Mouse (Mus musculus): ENCODE results near the gene Grpel1.

Gene Grpel1

GRCm38 (mm10) chr5:36510956-36511355, 46.2 kb downstream of the Grpel1 start:
- DNase-seq (ENCODE audit: low spot score): no peak

DNA sequence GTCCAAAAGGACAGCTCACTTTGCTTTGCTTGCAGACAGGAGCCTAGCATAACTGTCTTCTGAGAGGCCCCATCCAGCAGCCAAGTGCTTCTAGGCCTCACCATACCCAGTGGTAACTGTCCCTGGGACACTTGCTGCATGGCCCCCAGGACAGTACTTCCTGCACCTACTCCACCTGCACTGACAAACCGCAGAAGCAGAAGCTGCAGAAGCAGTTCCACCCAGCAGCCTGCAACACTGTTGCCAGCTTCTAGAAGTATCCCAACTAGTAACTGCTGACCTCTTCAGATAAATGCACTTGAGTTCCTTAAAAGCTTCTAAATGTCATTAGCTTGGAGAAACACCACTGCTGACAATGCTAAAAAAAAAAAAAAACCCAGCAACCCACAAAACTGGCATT, 50.3 kb downstream of the Grpel1 start:
- no peak for DNase-seq (ENCODE audit: low spot score)

DNA sequence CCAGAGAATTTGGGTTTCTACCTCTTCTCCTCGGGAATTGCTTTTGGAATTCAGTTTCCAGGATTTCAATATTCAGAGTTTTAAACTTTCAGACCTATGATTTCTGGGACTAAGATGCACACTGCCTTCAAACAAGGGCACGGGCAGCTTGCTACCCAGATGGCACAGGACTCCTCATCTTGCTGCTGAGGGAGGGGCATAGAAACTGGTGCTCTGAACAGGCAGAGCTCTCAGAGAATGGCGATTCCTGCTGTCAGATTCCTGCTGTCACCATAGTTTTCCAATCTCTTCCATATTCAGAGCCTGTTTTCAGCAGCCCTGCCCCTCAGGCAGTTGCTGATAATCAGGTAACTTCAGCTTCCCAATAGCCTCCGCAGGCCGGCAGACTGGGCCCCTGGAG, 50.8 kb downstream of the Grpel1 start:
- DNase-seq (ENCODE audit: low spot score): no peak

GRCm38 (mm10) chr5:36517596-36517995, 52.8 kb downstream of the Grpel1 start:
- no peak for DNase-seq (ENCODE audit: low spot score)

DNA sequence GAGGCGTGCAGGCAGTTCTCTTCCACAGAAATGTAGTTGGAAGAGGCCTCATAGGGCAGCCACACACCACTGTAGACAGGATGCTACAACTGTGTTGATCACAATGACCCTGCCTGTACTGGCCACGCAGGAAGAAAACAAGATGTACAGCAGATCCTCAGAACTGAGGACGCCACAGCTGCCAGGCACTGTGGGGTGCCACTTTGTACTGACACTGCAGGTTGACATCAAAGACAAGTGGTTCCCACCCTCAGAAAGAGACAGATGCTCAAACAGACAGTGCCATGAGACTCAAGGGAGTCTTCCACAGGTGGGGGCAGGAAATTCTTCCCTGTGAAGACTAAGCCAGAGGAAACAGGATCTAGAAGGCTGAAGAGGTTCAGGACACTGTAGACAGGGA, 55.0 kb downstream of the Grpel1 start:
- no peak for DNase-seq (ENCODE audit: low spot score)

- DNase-seq (ENCODE audit: low spot score): no peak
These were observed 58.0 kb downstream of the Grpel1 start for GRCm38 (mm10) chr5:36522782-36523181.

- no peak for DNase-seq (ENCODE audit: low spot score)
These were observed 58.5 kb downstream of the Grpel1 start for GRCm38 (mm10) chr5:36523219-36523703.
